Mouse (Mus musculus) embryo, embryonic 10 days (tissue): ENCODE data around the gene Mib2.
"Not testable (repeated sequence)": the region's sequence is repeated elsewhere in the genome, so short reads cannot be mapped to it uniquely, and the experiment has no call there.

Experiments
- DNase-seq: peaks from one replicate; pipeline ENCODE4 v3.0.0-alpha.2; 2015; ENCODE audit warnings: low spot score

Gene Mib2

DNA sequence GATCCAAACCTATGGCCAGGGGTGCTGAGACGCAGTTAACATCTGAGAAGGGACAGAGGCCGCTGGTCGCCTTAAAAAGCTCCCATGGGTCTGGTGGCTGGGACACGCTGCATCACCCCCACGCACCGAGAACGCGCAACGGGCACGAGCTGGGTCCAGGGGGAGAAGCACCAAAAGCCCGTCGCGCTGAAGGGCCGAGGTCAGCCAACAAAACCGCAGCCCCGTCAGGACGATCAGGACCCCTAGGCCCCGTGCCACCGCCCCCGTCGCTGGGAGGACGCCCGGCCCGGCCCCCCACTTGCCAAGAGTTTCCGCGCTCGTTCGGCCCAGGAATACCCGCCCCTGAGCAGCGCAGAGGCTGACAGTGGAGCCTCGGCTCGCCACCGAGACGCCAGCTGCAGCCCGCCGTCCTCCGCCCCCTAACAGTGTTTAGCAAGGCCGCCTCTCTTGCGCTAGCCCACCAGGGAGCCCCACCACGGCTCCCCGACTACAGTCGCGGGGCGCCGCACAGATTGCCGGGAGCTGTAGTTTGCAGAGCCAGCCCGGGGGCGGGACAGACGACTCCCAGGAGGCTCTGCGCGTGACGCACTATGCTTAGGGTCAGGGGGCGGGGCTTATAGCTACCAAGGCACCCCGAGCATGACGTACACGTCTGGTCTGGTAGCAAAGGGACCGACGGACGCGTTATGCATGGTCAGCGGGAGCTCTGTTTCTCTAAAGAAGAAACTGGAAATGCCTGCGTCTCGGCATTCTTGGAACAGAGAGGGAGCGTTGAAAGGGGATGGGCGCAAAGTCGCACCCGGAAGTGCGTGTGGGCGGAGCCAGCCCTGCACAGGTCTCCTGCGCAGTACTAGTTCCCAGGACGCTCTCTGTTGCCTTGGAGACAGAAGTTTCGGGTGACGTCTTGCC is at the start of gene Mib2:
Gene Mib2, minus strand, starts transcription at position 510 of the 909 bp plus-strand sequence.
- peak; percentile 97 for DNase-seq

DNA sequence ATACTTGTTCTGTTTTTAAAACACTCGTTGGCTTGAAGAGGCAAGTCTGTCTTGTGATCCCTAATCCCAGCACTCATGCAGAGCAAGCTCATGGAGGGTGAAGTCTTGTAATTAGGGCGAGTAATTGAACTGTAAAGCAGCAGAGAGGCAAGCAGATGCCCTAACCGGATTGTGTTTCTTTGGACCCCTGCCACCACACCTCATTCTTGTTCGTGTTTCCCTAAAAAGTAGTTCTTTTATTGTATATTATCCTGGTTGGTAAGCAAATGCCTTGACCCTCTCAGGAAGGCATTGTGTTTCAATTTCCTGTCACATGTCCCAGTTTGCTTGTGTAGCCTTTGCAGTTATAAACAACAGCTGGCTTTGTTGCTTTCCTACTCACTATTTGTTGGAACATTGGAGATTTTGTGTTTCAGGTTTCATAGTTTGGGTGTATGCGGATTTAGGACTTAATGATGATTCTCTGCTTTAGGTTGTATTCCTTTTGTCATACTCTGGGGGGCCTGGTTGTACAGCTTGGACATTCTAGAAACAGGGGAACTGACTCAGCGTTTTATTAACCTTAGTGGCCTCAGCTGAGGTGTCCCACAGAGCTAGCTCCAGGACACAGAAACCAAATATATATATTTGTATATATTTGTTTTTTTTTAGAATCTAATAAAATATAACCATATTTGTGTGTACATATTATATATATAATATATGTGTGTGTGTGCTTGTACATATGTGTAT is 41.7 kb upstream of the Mib2 start:
- no peak for DNase-seq

DNA sequence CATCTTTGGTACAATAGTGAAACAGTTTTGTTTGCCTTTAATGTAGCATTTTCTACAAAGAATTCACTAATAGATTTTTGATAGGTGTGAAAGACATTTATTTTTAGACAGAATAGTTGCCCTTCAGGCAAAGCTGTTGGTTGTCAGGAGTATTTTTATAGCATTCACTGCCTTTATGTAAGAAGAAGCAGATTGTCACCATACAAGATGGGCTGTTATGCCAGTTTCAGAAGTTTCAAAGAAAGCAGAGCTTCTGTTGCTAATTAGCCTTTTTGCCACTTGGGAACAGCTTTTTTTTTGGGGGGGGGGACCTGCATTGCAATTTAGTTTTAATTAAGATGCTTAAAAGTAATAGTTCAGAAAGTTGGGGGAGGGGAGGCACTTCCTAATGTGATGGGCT is 40.0 kb upstream of the Mib2 start:
- no peak for DNase-seq

DNA sequence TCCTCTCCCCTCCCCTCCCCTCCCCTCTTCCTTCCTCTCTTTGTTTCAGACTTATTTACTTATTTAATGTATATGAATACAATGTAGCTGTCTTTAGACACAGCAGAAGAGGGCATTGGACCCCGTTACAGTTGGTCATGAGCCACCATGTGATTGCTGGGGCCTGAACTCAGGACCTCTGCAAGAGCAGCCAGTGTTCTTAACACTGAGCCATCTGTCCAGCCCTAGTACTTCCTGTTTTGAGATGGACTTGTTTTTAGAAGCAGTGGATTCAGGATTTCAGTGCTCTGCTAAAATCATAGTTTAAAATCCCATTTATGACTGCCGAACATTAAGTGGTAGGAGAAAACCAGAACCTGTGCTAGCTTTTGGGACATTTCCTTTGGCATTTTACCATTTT is 39.6 kb upstream of the Mib2 start:
- no peak for DNase-seq

DNA sequence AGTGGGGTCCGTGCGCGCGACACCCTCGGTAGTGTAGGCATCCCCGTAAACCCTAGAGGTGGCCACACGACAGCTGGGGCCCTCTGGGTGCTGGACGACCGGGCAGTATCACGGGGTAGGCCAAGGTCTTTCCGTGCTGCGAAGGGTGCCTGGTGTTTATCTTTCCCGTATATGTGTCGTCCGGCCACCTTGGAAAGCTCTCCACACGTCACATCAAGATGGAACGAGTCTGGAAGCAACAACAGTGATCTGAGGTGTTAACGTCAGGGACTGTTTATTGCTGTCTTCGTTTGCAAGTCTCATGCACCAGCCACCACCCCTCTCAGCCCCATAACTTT is 36.6 kb upstream of the Mib2 start:
- peak; percentile 33 for DNase-seq

DNA sequence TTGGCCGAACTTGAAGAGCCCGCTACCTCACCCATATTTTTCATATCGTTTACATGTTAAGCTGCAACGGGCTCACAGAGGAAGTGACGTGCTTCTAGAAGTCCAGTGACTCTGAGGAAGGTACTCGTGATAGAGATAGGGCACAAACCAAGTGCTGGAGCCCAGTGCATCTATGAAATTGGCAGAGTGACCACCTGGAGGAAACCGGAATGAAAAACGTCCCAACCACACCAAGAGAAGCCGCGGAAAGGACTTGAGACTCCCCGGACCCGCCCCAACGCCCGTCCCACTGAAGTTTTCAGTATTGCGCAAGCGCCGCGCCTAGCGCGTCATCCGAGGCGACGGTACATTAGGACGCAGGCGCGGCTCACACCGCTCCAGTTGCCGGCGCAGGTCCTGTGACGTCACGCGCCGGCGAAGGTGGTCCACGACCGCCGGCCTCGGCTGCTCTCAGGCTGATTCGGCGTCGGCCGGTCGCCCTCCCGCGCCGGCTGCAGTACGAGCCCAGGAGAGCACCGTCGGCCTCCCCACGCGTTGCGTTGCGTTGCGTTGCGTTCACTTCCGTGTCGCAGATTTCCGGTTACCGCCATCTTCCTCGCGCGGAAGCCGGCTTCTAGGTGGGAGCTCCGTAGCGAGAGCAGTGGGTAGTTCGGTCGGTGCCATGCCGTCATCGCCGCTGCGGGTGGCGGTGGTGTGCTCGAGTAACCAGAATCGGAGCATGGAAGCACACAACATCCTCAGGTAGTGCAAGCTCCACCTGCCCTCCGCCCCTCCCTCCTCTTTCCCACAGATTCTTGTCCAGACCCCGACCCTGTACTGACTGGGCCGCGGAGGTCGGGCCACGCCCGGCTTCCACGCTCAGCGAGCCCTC is 36.0 kb upstream of the Mib2 start, which contains the start of gene Ssu72:
Gene Ssu72, plus strand, starts transcription at position 80 of the 871 bp plus-strand sequence.
- peak; percentile 98 for DNase-seq

DNA sequence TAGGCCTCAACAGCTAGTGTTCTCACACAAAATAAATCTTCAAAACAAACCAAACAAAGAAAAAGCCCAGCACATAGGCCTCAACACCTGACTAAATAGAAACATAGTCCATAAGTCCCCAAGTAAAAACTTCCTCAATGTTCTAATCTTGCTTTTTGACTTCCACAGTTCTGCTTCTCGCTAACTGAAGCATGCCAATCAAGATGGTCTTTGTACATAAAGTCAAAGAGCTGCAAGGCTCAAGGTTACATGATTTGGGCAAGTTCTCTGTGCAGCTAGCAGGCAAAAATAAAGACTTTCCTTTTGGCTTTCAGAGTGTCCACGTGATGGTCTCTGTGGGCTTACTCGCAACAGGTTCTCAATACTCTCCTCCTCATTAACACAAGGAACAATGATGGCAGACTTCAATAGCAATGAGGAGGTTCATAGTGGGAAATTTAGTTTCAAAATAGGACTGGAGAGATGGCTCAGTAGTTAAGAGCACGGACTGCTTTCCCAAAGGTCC is 34.5 kb upstream of the Mib2 start:
- DNase-seq: no peak

DNA sequence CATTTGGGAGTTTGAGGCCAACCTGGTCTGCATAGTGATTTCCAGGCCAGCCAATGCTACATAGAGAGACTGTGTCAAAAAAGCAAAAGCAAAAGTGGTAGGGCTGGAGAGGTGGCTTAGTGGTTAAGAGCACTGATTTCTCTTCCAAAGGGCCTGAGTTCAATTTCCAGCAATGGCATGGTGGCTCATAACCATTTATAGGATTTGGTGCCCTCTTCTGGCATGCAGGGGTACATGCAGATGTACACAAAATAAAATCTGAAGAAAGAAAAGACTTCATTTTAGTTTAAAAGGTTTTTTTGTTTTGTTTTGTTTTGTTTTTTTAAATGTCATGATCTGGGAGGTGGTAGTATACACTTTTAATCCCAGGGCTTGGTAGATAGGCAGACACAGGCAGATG is 31.4 kb upstream of the Mib2 start:
- peak; percentile 55 for DNase-seq

DNA sequence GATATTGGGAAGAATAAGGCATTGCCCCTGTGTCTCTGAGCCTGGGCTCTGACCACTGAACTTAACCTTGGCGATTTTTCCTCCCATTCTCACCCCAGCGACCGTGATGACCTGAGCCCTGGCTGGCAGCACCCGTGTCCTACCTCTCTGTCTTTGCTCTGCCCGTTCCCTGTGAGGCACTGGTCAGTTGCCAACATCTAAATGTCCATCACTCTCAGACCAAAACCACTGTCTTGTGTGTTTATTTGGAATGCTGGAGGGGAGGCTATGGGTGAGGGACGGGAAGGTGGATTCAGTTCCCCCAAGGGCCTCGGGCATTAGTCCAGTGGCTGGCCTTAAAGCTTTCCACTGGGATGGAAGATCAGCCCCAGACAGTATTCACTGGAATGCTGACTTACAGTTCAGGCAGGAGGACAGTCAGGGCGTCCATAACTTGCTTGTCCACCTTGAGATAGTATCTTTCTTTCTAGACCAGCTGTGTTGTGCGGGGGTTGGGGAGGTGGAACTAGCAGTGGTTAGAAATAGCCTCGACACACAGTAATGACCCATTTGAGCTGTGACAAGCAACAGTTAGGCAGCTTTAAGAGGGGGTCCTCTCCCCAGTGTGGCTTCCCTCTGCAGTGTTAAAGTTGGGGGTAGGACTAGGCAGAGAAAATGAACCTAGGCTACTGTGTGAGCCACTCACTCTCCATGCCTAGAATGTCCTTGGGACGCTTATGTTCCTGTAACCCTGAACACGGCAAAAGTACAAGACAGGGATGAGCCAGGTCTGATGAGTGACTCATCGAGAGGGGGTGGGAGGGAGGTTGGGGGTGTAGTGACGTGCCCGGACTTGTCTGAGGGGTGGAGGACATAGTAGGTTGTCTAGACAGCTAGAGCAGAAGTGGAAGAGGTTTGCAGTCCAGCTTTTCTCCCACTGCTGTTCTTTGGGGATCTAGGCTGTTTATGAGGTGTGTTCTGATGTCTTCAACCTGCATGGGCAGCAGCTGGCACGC is 27.6 kb upstream of the Mib2 start:
- no peak for DNase-seq

DNA sequence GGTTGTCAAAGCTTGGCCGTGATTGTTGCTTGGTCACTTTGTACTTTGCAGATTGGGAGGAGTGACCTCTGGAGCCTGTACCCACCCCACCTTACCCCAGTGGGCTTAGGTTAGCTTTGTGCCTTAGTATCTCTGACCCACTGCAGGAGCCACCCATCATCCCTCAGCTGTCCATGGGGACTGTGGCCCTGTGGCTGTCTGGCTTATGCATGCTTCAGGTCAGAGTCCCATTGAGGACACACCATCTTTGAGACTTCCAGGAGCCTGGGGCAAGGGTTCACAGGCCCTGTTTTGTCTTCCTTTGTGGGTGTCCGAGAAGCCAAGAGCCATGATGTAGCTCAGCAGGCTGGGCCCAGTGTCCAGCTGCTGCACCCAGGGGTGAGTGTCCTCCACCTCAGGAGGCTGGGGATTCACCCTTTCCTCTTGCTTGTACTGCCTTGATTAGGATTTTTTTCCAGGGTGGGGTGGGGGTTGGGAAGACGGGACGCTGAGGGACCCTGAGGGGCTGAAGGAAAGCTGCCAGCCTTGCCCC is 26.6 kb upstream of the Mib2 start:
- DNase-seq: no peak

DNA sequence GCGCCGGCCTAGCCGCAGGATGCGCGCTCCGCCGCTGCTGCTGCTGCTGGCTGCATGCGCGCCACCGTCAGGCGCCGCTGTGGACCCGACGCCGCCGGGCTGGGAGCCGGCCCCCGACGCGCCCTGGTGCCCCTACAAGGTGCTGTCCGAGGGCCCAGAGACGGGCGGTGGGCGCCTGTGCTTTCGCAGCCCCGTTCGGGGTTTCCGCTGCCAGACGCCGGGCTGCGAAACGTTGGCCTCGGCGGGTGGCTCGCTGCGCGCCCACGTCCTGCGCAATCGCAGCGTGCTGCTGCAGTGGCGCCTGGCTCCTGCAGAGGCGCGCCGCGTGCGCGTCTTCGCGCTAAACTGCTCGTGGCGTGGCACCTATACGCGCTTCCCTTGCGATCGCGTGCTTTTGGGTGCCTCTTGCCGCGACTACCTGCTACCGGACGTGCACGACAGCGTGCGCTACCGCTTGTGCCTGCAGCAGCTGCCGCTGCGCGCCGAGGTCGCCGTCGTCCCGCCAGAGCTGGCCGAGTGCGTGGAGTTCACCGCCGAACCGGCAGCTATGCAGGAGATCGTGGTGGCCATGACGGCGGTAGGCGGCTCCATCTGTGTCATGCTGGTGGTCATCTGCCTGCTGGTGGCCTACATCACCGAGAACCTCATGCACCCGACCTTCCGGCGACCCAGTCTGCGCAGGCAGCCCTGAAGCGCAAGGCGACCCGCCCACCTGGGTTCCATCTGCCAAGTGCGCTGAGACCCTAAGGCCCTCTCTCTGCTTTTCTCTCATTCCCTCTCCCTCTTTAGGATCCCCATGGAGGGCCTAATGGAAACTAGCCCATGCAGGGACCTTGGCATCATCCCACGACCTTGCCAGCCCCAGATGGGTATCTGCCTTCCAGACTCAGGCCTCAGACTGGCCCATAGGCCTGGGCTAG is 25.7 kb upstream of the Mib2 start:
- DNase-seq: peak; percentile 61

DNA sequence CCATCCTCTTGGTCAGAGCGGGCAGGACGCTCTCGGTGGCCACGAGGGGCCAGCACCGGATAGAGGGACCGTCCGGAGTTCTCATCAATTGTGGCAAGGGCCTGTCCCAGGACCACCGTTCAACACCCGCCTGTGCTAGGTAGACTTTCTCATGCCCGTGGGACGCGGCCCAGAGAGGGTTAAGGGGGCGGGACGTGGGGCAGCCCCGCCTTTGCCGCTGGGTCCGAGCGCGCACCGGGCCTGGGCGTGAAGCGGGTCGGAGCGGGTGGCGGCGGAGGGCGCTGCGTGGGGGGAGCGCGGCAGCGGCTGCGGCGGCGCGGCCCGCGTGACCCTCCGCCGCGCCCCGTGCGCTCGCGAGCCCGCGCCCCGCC is 25.1 kb upstream of the Mib2 start, which contains the start of gene Fndc10:
Gene Fndc10, plus strand, starts transcription at position 232 of the 371 bp plus-strand sequence.
- peak; percentile 74 for DNase-seq

DNA sequence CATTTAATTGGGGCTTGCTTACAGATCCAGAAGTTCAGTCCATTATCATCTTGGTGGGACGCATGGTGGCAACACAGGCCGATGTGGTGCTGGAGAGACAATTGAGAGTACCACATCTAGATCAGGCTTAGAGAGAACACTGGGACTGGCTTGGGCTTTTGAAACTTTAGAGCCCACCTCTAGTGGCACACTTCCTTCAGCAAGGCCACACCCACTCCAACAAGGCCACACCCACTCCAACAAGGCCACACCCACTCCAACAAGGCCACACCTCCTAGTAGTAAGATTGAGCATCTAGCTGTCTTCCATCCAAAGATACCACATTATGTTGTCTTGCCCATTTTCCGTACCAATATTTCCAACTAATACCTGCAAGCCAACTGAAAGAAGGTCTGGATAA is 23.4 kb upstream of the Mib2 start:
- no peak for DNase-seq

DNA sequence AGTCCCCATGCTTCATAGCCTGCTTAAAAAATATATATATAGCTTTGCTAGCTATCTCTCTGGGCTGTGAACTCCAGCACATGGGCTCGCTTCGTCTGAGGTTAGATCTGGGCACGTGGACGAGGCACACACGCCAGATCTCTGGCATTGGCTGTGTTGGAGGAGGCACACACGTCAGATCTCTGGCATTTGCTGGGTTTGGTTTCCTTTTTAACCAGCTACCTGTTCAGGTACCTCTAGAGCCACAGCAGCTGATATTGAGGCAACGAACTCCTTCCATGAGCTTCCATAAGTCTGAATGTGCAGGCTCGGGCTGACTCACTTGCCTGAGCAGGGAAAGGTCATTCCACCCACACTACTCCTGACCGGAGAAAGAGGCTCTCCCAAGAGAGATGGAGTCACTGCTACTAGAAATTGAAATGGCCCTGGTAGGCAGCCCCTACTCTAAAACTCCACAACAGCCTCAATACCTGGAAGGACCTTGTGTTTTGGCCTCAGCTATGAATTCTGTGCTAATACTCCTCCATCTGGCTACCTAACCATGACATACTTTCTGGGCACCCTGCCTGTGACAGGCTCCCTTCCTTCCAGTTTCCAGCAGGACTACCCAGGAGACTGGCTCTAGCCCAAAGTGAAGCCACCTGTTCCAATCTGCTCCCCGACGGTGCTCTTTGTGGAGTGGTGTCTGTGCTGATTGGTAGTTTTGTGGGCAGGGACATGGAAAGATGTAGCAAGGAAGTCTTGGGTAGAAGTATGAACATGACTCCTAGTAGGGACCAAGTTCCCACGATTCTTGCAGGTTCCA is 21.8 kb upstream of the Mib2 start:
- DNase-seq: no peak

DNA sequence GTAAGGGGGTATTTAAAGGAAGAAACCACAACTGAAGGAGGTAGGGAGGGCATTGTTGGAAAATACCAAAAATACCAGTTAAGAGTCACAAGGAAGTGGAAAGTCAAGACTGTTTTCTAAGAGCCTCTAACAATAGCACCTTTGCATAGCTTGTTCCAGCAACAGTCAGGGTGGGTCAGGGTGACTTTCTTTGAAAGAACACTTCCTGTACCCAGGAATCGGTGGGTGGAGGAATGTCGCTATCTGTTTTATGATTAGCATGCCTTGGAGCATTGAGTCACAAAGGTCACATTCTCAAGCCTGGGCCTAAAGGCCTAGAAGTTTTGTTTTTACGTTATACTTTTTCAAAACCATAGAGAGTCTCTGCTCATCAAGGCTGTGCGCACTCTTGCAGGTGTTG is 18.8 kb upstream of the Mib2 start:
- not testable (repeated sequence) for DNase-seq

DNA sequence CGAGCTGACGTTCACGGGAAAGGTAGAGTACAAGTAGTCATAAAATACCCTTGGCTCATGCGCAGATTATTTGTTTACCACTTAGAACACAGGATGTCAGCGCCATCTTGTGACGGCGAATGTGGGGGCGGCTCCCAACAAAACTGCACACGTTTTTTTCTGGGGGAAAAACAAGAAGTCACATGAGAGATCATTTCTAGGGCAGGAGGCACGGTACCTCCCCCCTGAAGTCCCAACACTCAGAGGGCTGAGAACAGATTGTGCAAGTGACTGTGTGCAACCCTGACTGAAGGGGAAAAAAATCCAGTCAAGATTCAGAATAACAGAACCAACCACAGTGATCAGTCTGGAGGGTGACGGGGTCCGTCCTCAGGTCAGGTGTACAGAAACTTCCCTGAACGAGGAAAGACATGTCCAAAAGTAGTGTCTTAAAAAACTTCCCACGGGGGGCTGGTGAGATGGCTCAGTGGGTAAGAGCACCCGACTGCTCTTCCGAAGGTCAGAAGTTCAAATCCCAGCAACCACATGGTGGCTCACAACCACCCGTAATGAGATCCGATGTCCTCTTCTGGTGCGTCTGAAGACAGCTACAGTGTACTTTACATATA is 14.8 kb upstream of the Mib2 start:
- DNase-seq: not testable (repeated sequence)

DNA sequence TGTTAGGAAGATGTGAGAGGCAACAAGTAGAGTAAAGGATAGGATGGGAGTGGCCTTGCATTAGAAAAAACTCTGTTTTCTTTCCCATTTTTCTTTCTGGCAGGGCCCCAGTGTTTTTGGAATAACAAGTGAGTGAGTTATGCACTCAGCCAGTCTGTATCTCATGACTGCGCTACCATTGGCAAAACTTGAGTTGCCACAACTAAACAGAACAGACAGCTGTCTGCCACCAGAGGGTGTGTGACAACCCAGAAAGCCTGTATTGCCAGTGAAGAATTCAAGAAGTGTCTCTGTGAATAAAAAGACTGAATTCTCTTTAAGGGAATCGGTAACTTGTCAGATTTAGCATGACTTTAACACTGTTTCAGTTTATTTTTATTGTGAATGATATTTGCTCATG is 7.0 kb upstream of the Mib2 start:
- no peak for DNase-seq

DNA sequence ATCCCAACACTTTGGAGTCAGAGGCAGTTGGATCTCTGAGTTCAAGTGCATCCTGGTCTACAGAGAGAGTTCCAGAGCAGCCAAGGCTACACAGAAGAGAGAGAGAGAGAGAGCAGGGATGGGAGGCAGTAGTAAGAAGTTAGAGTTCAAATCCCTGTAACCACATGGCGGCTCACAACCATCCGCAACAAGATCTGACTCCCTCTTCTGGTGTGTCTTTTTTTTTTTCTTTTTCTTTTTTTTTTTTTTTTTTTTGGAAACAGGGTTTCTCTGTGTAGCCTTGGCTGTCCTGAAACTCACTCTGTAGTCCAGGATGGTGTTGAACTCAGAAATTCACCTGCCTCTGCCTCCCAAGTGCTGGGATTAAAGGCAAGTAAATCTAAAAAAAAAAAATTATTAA is 3.1 kb upstream of the Mib2 start:
- DNase-seq: no peak
